Mouse (Mus musculus) heart, embryonic 12.5 days (tissue): ENCODE data around the gene Rnf144b. TPM values are rescaled to one million over a fixed set of nuclear protein-coding genes. Genes with fewer than 3 reads are reported as not detected.

Experiments
- ATAC-seq: fragments of 200-750 bp; cut with Nextera tagmentation; 2 replicates; pipeline ENCODE4 v1.8.0; 2017; ENCODE audit warnings: moderate TSS enrichment, moderate library complexity; ENCODE audit not compliant: insufficient number of reproducible peaks, low FRiP score
- H3K27ac ChIP-seq: fragments of 300-500 bp; sonication (generic); 2 replicates; pipeline ENCODE4 v1.5.1; 2016; ENCODE audit warnings: mild to moderate bottlenecking, moderate library complexity; ENCODE audit not compliant: poor library complexity, severe bottlenecking
- H3K27me3 ChIP-seq: fragments of 300-500 bp; sonication (generic); replicated peaks from 2 replicates; pipeline ENCODE4 v1.6.1; 2016; ENCODE audit warnings: mild to moderate bottlenecking, moderate library complexity
- H3K36me3 ChIP-seq: fragments of 300-500 bp; sonication (generic); 2 replicates; pipeline ENCODE4 v1.6.1; 2016; ENCODE audit warnings: mild to moderate bottlenecking, moderate library complexity
- H3K4me1 ChIP-seq: fragments of 300-500 bp; sonication (generic); replicated peaks from 2 replicates; pipeline ENCODE4 v1.6.1; 2016; ENCODE audit warnings: mild to moderate bottlenecking
- H3K4me2 ChIP-seq: fragments of 300-500 bp; sonication (generic); 2 replicates; pipeline ENCODE4 v1.6.1; 2016; ENCODE audit warnings: mild to moderate bottlenecking, moderate library complexity
- H3K4me3 ChIP-seq: fragments of 300-500 bp; sonication (generic); 2 replicates; pipeline ENCODE4 v1.5.1; 2016; ENCODE audit warnings: mild to moderate bottlenecking
- H3K9ac ChIP-seq: fragments of 300-500 bp; sonication (generic); 2 replicates; pipeline ENCODE4 v1.6.1; 2016; ENCODE audit warnings: mild to moderate bottlenecking, moderate library complexity
- H3K9me3 ChIP-seq: fragments of 300-500 bp; sonication (generic); replicated peaks from 2 replicates; pipeline ENCODE4 v1.6.1; 2016; ENCODE audit warnings: mild to moderate bottlenecking, moderate library complexity
- WGBS: fragments of 180-500 bp; shearing (Covaris S2); methylation state at CpG from one replicate; pipeline ENCODE4 v1.1.7; 2016; 5-methylcytosine and 5-hydroxymethylcytosine counted together
- polyA plus RNA-seq: library from polyadenylated mRNA; unstranded; fragments of >200 nt; fragmentation: Nextera tagmentation; extraction: Ambion mirVana; gene quantifications from 2 replicates; pipeline ENCODE4 v1.2.1, GENCODE M21; 2016

Rnf144b gene
- polyA plus RNA-seq, 1 experiment from 2014 or later, result 1.9 TPM

DNA sequence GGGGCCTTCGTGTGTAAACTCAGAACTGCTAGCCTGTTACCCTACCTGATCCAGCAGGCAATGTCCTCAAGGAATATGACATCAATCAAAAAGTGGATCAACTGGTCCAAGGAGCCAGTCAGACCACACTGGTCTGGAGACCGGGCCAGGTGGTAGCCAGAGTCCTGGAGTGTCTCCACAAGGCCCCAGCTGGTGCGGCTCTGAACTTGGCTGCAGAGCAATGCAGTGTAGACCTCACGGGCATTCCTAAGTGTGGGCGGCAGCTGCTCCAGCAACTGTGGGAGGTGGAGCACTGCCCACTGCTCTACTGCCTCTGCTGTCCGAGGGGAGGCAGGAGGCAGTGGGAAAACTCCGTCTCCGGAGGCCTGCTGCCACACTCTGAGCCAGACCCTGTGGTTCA, 55.7 kb downstream of the Rnf144b start:
- Histone ChIP-seq H3K4me3 (no peak overlapping the region), H3K36me3 (no peaks in the 10 kb centered on the region), H3K4me2 (no peak overlapping the region), H3K27ac (no peak overlapping the region), H3K27me3 (no peaks in the 10 kb centered on the region), H3K9me3 (no peaks in the 10 kb centered on the region), H3K9ac (no peak overlapping the region), H3K4me1 (peaks cover 8% of the 10 kb centered on the region)
- WGBS, result 77% methylated on average over 8 of the region's 8 CpGs
- ATAC-seq, result no peak

DNA sequence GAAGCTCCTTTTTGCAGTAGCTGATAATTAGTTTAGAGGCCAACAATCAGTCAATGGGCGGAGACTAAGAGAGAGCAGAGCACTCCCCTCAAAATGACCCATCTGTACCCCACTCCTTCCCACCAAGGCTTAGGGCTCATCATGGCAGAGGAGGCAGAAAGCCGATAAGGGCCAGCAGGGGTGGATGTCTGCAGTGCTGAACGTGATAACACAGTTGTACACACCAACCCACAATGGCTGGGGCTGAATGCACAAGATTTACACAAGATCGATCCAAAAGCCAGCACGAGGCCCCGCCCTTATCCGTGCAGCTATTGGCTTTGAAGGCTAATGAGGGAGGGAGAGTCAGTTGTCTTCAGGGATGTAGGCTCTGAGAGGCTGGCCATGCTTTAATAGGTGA, 58.3 kb downstream of the Rnf144b start:
- no peak overlapping the region for H3K4me3 ChIP-seq
- no peak overlapping the region for H3K9ac ChIP-seq
- H3K27me3 ChIP-seq, result no peaks in the 10 kb centered on the region
- H3K27ac ChIP-seq, result no peak overlapping the region
- ATAC-seq, result no peak
- H3K4me1 ChIP-seq, result peaks cover 16% of the 10 kb centered on the region
- H3K9me3 ChIP-seq, result no peaks in the 10 kb centered on the region
- H3K36me3 ChIP-seq, result no peaks in the 10 kb centered on the region
- WGBS, result 75% methylated on average over 7 of the region's 7 CpGs
- no peak overlapping the region for H3K4me2 ChIP-seq

DNA sequence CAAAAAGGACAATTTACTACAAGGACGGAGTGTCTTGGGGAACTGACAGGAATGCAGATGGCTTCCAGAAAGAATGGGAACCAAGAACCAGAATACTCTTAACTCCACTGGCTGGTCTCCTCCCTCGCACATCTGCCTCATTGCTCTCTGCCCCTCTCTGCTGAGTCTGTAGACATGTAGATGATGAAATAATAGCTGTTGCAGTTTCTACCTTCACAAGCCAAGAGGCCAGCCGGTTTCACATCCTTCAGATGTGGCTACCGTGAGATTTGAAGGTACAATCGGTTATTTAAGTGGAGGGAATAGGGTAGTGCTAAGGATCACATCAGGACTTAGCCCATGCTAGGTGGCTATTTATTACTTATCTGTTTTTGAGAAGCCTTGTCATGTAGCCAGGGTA, 59.9 kb downstream of the Rnf144b start:
- no peak for ATAC-seq

DNA sequence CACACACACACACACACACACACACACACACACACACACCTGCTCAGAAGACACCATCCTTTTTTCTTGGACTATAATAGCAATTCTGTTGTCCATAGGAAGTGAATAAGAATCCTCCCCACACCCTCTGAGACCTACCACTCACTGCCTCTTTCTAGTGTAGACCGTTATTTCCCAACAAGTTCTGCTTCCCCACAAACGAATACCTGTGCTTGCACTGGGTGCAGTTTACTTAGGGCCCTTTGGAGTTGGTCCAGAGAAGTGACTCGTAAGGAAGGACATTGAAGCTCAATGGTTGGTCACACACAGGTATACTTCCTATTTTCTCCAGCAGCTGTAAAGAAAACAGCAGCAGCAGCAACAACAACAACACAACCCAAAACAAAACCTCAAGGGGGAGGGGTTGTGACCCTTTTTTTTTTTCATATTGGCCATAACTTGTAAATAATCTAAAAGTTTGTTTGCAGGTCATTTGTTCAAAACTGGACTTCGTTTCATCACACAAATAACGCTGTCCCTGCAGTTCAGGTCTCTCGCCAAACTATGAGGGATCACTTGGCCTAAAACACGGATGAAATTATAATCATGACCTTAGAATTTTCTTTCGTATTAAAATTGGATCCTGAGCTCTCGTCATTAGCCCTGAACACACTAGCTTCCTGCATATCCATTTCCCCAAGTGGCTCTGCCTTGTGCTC, 60.7 kb downstream of the Rnf144b start:
- ATAC-seq, result no peak
- 83% methylated on average over 9 of the region's 9 CpGs for WGBS

More for the DNA sequence above, 59.9 kb downstream of the Rnf144b start:
- no peak overlapping the region for H3K9ac ChIP-seq
- no peaks in the 10 kb centered on the region for H3K36me3 ChIP-seq
- no peaks in the 10 kb centered on the region for H3K9me3 ChIP-seq
- WGBS, result 83% methylated on average over 5 of the region's 5 CpGs
- H3K4me3 ChIP-seq, result no peak overlapping the region
- no peaks in the 10 kb centered on the region for H3K27me3 ChIP-seq
- no peak overlapping the region for H3K27ac ChIP-seq
- H3K4me2 ChIP-seq, result no peak overlapping the region
- peaks cover 16% of the 10 kb centered on the region for H3K4me1 ChIP-seq

DNA sequence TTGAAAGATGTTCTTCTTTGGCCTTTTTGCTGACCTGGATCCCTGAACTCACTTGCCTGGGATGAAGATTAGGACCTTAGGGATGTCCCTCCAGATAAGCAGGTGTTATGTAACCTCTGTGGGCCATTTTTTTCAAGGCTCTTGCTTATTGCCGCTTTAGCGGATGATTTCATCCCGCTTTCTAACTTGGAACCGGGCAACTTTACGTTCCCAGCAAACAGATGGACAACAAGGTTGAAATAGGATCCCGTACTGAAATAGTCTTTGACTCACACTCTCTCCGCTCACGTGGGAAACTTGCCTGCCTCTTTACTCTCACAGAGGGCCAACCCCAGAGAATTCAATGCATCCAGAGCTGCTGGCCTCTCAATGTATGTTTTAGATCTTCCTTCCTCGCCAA, 61.3 kb downstream of the Rnf144b start:
- Histone ChIP-seq H3K27me3 (no peaks in the 10 kb centered on the region), H3K36me3 (no peaks in the 10 kb centered on the region), H3K27ac (0 out of 2 replicates have a peak overlapping the region, but pooled peaks have one; percentile 25), H3K4me1 (peaks cover 16% of the 10 kb centered on the region), H3K4me3 (no peak overlapping the region), H3K4me2 (no peak overlapping the region), H3K9ac (no peak overlapping the region), H3K9me3 (no peaks in the 10 kb centered on the region)
- 57% methylated on average over 9 of the region's 9 CpGs for WGBS
- no peak for ATAC-seq

More for the DNA sequence above, 60.7 kb downstream of the Rnf144b start:
- Histone ChIP-seq H3K4me3 (no peak overlapping the region), H3K27ac (0 out of 2 replicates have a peak overlapping the region, but pooled peaks have one; percentile 25), H3K9ac (no peak overlapping the region), H3K27me3 (no peaks in the 10 kb centered on the region), H3K9me3 (no peaks in the 10 kb centered on the region), H3K4me1 (peaks cover 16% of the 10 kb centered on the region), H3K4me2 (no peak overlapping the region), H3K36me3 (no peaks in the 10 kb centered on the region)

DNA sequence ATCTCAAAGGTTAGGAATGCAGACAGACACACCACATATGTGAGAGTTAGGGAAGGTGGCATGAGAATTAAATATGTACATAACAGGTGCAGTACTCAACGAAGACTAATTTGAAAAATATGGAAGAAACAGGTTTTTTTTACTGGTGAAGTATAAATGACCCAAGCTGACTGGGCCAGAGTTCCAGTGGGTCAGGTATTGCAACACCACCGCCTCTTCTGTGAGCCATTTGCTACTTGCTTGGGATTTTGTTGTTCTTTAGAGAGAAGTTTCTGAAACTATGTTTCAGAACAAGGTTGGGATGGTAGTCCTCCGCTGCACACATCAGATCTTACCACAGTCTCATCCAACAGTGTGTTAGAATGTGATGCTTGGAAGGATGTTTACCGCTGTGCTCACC, 65.4 kb downstream of the Rnf144b start:
- no peak overlapping the region for H3K4me2 ChIP-seq
- peaks cover 22% of the 10 kb centered on the region for H3K4me1 ChIP-seq
- WGBS, result 74% methylated on average over 4 of the region's 4 CpGs
- no peak for ATAC-seq
- no peak overlapping the region for H3K4me3 ChIP-seq
- no peaks in the 10 kb centered on the region for H3K36me3 ChIP-seq
- H3K27me3 ChIP-seq, result 0 out of 2 replicates have a peak, but pooled peaks cover 6% of the 10 kb centered on the region
- no peak overlapping the region for H3K27ac ChIP-seq
- H3K9ac ChIP-seq, result no peak overlapping the region
- no peaks in the 10 kb centered on the region for H3K9me3 ChIP-seq

DNA sequence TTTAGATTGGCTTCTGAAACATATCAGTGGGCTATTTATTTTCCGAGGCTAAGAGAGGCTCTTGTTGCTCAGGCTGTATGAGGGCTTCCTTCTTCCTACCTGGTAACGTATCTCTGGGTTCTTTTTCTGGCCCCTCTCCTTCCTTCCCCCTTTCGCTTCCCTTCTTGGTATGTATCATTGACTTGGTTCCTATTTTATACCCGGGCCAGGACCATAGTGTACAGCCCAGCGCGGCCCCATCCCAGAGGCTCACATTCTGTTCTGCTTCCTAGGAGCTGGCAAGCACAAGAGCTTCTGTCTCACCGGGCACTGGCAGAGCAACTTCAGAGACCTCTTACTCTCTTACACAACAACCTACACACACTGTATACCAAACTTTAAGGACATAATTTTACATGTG, 67.5 kb downstream of the Rnf144b start:
- no peak for ATAC-seq
- no peak overlapping the region for H3K4me2 ChIP-seq
- WGBS, result 68% methylated on average over 7 of the region's 7 CpGs
- H3K4me3 ChIP-seq, result no peak overlapping the region
- no peaks in the 10 kb centered on the region for H3K36me3 ChIP-seq
- H3K27me3 ChIP-seq, result 0 out of 2 replicates have a peak, but pooled peaks cover 6% of the 10 kb centered on the region
- H3K9me3 ChIP-seq, result no peaks in the 10 kb centered on the region
- H3K27ac ChIP-seq, result no peak overlapping the region
- peaks cover 21% of the 10 kb centered on the region for H3K4me1 ChIP-seq
- H3K9ac ChIP-seq, result no peak overlapping the region

DNA sequence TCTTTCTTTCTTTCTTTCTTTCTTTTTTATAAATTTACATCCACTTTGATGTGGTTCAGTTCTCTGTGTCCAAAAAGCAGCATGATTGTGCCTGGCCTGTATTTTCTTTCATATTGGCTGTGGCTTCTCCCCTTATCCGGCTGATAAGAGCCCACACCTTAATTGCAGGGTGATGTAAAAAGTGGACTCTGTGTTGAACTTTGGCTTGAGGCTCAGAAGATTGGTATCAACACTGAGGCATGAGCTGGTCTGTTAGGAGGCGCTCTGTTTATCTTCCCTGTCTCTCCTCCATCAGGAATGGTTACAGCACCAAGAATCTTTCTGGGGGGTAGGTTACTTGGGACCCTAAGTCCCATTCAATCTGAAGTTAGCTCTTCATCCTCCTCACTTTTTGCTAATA, 69.7 kb downstream of the Rnf144b start:
- Histone ChIP-seq H3K36me3 (no peaks in the 10 kb centered on the region), H3K4me1 (peaks cover 18% of the 10 kb centered on the region), H3K4me3 (no peak overlapping the region), H3K9ac (no peak overlapping the region), H3K27me3 (peaks cover 9% of the 10 kb centered on the region; the same call in 1 of the 2 replicates), H3K4me2 (no peak overlapping the region), H3K27ac (no peak overlapping the region), H3K9me3 (no peaks in the 10 kb centered on the region)
- ATAC-seq, result no peak
- 62% methylated on average over 2 of the region's 2 CpGs for WGBS

DNA sequence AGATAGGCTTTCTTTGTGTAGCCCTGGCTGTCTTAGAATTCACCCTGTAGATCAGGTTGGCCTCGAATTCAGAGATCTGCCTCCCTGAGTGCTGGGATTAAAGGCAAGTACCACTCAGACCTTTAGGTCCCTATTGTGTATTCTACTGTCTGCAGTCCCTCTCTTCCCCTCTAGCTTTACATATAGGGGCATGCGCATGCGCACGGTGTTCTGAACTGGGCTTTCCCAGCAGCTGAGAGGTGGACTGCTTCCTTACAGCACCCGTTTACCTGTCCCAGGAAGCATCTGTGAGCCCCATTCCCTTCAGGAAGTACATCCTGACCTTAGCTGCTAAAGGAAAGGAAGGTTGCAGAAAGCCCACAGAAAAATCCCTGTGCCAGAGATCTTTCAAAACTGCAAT, 70.3 kb downstream of the Rnf144b start:
- Histone ChIP-seq H3K9ac (no peak overlapping the region), H3K36me3 (no peaks in the 10 kb centered on the region), H3K27me3 (peaks cover 9% of the 10 kb centered on the region; the same call in 1 of the 2 replicates), H3K4me1 (peaks cover 18% of the 10 kb centered on the region), H3K4me2 (no peak overlapping the region), H3K27ac (no peak overlapping the region), H3K4me3 (no peak overlapping the region), H3K9me3 (no peaks in the 10 kb centered on the region)
- 65% methylated on average over 5 of the region's 5 CpGs for WGBS
- ATAC-seq, result no peak

DNA sequence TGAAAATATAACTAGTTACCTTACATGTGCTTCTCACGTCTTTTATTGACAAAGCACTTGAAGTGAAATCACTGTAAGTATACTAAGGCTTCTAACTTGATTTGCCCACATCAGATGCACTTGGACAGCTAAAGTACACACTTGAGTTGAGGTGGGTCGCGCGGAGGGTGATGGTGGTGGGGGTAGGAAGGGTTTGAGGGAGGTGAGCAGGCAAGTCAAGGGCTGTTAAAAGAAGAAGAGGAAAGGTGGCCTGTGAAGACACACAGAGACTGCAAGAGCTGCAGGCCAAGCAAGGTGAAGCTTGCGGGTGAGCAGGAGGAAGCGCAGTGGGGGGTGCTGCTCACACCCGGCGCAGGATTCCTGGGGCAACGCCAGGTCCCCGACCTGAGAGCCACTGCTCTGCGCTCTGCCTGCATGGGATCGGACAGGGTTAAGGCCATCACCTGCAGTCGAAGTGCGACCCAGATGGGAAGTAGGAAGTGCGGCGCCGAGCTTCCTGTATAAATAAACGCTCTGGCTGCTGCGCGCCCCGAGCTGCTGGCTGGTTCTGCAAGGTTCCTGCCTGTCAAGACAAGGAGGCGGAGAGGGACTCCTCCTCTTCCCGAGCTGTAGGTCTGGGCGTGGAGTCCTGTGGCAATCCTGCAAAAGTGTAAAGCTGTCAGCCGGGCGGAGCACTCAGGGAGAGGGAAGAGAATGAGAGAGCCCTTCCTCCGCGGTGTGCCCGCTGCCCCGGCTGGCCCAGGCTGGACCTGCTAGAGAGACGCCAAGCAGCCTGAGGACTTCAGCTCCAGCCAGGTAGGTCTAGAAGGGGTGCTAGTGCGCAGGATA, 71.1 kb downstream of the Rnf144b start:
- H3K4me2 ChIP-seq, result peak overlapping the region; percentile 97

DNA sequence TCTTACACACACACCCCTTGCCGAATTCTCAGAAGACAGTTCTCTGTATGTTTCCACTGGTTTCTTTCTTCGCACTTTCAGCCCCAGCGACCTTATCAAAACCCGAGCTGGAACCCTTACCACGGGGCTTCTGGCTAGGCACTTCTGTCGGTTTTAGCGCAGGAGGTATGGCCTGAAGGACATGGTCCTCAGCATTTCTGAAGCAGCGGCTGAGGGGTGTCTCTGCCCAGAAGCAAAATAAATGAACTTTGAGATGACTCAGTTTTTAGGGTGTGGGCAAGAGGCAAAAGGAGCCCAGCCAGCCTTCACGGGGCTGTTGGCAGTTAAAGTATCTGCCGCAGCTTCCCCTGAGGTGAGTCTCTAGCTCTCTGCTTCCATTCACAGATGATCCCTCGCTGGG, 72.2 kb downstream of the Rnf144b start:
- Histone ChIP-seq H3K27me3 (peaks cover 9% of the 10 kb centered on the region; the same call in 1 of the 2 replicates), H3K9me3 (no peaks in the 10 kb centered on the region), H3K4me3 (peak overlapping the region; percentile 65), H3K36me3 (no peaks in the 10 kb centered on the region), H3K9ac (peak overlapping the region; percentile 37; the same call in 1 of the 2 replicates), H3K27ac (no peak overlapping the region), H3K4me1 (peaks cover 18% of the 10 kb centered on the region), H3K4me2 (peak overlapping the region; percentile 97)
- 10% methylated on average over 11 of the region's 11 CpGs for WGBS
- no peak for ATAC-seq

More for the DNA sequence above, 71.1 kb downstream of the Rnf144b start:
- Histone ChIP-seq H3K36me3 (no peaks in the 10 kb centered on the region), H3K9ac (peak overlapping the region; percentile 64), H3K9me3 (no peaks in the 10 kb centered on the region), H3K4me1 (peaks cover 18% of the 10 kb centered on the region), H3K27me3 (peaks cover 9% of the 10 kb centered on the region; the same call in 1 of the 2 replicates), H3K27ac (no peak overlapping the region), H3K4me3 (peak overlapping the region; percentile 65)
- ATAC-seq, result peak; percentile 81
- 6% methylated on average over 32 of the region's 32 CpGs for WGBS
